Mouse (Mus musculus) T-cell, adult 66 days (primary cell): ENCODE measurements around the gene Gm8300. TPM values are rescaled to one million over a fixed set of nuclear protein-coding genes. Genes with fewer than 3 reads are reported as not detected.

ENCODE experiments used
- total RNA-seq, 2 experiments: library from RNA; stranded (reverse); gene quantifications; 3 replicates in 1 of 2; 4 replicates in 1 of 2; pipeline ENCODE4 v1.2.4; 2023

The Gm8300 gene
- total RNA-seq, result not detected

DNA sequence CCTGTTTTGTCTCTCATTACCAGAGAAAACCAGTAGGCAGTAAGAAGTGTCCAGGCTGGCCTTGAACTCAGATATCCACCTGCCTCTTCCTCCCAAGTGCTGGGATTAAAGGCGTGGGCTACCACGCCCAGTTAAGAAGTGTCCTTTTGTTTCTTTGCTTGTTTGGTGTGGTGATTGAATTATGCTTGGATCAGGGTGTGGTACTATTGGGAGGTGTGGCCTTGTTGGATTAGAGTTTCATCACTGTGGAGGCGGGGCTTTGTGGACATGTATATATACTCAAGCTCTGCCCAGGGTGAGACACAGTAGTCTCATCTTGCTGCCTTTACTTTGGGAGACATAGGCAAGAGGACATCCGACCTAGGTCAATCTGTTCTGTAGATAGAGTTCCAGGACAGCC is at the start of gene Gm8300:
TSS of gene Gm8300 (plus strand) at position 301 of the 400 bp plus-strand sequence.

DNA sequence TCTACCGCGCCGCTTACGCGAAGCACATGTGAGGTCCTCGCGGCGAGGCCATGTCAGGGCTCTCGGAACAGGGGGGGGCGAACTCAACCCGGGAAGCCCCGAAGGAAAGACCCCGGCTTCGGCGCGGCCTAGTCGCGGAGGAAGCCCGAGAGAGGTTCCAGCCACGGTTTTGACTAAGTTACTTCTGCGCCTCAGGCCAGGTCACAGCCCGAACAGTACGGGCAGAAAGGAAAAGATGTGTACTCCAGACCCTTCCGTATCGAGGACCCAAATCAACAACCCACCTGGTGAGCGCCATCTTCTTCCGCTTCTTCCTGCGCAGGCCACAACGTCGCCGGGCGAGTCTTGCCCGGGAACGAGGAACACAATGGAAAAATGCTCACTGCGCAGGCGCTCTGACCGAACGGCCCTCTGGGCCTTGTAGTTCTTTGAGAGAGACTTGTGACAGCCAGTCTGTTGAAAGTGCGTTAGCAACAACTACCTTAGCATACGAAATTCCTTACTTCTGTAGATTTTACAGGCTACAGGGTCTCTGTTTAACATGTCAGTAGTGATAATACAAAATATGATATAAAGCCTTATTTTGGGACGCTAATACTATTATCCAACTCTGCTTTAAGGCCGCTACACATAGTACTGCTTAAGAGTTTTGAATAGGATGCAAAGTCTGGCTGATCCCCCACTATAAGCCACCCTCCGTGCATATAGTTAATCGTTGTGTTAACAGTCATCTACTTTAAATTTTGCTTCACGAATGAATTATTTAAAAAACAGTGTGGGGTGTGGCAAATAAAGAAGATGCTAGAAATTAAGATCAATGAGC is 41.9 kb upstream of the Gm8300 start, which contains the start of gene Snw1:
TSS of gene Snw1 (minus strand) at position 311 of the 823 bp plus-strand sequence.

DNA sequence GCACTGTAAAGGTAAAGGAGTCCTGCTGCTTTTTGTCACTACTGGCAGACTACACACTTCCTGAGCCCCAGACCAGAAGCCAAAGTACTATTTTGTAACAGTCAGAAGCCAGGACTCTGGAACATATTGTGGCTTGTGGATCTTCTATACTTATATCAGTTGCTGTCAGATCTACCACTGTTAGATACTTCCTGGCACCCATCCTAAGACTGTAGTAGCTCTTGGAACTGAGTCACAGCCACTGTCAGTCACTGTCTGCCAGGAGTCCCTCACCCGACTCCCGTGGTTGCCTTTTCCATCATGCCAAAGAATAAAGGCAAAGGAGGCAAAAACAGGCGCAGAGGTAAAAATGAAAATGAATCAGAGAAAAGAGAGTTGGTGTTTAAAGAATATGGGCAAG is 19.7 kb upstream of the Gm8300 start, which contains the start of gene Gm5788:
TSS of gene Gm5788 (plus strand) at position 301 of the 400 bp plus-strand sequence.

Other genes with a start within 250 kb of the Gm8300 start
- 10 to 100 TPM; 21.2 to 25.7 TPM for gene Vipas39, start 248.1 kb upstream of the Gm8300 start, total RNA-seq
- 100 to 1,000 TPM; 106 to 119 TPM for gene Ahsa1, start 247.8 kb upstream of the Gm8300 start, total RNA-seq
- gene Ism2, start 214.6 kb upstream of the Gm8300 start, total RNA-seq, result not detected
- gene Sptlc2, start 126.0 kb upstream of the Gm8300 start, total RNA-seq, result 10 to 100 TPM; 71.9 to 81.9 TPM
- gene Slirp, start 70.4 kb upstream of the Gm8300 start, total RNA-seq, result 10 to 100 TPM; 39.2 to 44.1 TPM
- gene Alkbh1, start 70.3 kb upstream of the Gm8300 start, total RNA-seq, result 10 to 100 TPM; 84.7 to 87.6 TPM
- 10 to 100 TPM; 84.8 to 91.5 TPM for gene Snw1, start 42.0 kb upstream of the Gm8300 start, total RNA-seq
- not detected for gene Gm5788, start 19.6 kb upstream of the Gm8300 start, total RNA-seq
- not detected for gene Oog1, start 88.4 kb downstream of the Gm8300 start, total RNA-seq
- not detected for gene Gm4027, start 104.6 kb downstream of the Gm8300 start, total RNA-seq
- not detected for gene Gm16381, start 130.3 kb downstream of the Gm8300 start, total RNA-seq